Mouse (Mus musculus): ENCODE data around the gene Foxc2. TPM values are rescaled to one million over a fixed set of nuclear protein-coding genes. Genes with fewer than 3 reads are reported as not detected.

Foxc2 gene
- polyA plus RNA-seq (2015; fragmentation: Nextera tagmentation; extraction: Ambion mirVana): 0.69 and 0.80 TPM in 2 replicates

DNA sequence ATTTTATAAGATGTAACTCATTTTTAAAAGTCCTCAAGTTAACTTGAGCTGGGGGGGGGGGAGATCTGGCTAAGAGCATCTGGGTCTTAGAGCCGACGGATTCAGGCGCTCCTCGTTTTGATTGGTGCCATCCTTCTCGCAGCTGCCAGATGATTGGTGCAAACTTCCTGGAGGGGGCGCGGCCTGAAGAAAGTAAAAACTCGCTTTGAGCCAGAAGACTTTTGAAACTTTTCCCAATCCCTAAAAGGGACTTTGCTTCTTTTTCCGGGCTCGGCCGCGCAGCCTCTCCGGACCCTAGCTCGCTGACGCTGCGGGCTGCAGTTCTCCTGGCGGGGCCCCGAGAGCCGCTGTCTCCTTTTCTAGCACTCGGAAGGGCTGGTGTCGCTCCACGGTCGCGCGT is at the start of gene Foxc2:
Gene Foxc2 (plus strand): TSS at position 224 of the 400 bp plus-strand sequence.
- peaks cover 15% of the 10 kb centered on the region for H3K4me1 ChIP-seq (replicated peaks)

DNA sequence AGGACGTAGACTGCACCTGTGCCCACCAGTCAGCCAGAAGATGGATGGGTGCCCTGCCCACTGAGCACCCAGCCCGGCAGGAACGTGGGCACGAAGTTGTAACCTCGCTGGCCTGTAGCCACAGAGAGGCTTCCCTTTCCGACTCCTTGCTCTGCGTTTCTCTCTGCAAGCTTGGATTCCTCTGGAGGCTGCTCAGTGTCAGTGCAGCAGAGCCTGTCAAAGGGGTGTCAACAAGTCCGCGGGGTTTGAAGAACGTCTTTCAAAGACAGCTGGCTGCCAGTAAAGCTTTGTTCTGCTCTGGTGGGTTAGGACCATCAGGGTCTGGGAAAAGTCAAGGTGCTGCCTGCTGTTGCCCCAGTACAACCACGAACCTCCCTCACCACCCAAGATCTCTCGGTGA is 44.5 kb upstream of the Foxc2 start:
- Histone ChIP-seq H3K36me3 (no peaks in the 10 kb centered on the region), H3K27ac (peak overlapping the region; percentile 36; the same call in 1 of the 2 replicates), H3K9ac (peak overlapping the region; percentile 2; the same call in 1 of the 2 replicates), H3K4me1 (replicated peaks) (peaks cover 28% of the 10 kb centered on the region), H3K4me3 (replicated peaks) (no peak overlapping the region), H3K9me3 (no peaks in the 10 kb centered on the region), H3K4me2 (replicated peaks) (0 out of 2 replicates have a peak overlapping the region, but pooled peaks have one; percentile 11), H3K27me3 (replicated peaks) (peaks cover 37% of the 10 kb centered on the region)
- ATAC-seq: peak; percentile 31; the same call in 1 of the 2 replicates
- 6% methylated on average over 12 of the region's 12 CpGs for WGBS

More for the DNA sequence above, at the start of gene Foxc2:
- peak; percentile 68 for ATAC-seq
- Histone ChIP-seq H3K36me3 (no peaks in the 10 kb centered on the region), H3K27ac (0 out of 2 replicates have a peak within 1 kb of the TSS, but pooled peaks have one; percentile 2), H3K27me3 (replicated peaks) (peaks cover 71% of the 10 kb centered on the region), H3K9me3 (no peaks in the 10 kb centered on the region; the same call in 1 of the 2 replicates), H3K4me2 (replicated peaks) (peak within 1 kb of the TSS; percentile 89), H3K9ac (peak within 1 kb of the TSS; percentile 22), H3K4me3 (replicated peaks) (peak within 1 kb of the TSS; percentile 45)
- under 1% methylated on average over 25 of the region's 25 CpGs for WGBS

DNA sequence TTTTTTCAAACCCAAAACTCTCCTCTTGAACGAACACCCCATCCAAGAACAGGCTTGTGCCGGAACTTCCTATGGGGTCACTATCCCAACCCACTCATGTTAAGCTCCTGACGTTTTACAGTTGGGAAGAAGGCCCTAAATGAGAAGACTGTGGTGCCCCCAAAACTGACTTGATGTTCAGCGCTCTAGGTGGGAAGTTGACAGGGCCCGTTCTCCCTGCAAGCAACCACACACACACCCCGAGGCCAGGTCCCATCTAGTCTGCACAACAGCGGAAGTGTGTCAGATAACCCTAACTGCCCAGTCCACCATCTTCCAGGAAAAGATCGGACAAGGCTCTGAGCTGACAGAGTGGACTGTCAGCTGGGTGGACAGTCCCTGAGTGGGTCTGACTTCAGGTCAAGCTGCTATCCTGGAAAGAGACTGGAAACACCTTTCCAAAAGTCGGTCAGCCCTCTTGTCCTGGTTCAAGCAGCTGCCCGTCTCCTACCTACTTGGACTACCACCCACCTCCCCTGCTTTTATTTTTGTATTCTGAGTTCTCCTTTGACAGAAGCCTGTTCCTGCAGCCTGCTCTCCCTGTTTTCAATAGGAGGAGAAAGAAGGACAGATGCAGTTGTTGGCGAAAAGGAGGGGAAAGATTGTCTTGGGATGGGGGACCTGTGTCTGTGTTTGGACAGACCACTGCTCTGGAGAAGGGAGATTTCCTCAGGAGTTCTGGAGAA is 43.4 kb upstream of the Foxc2 start:
- Histone ChIP-seq H3K27ac (peak overlapping the region; percentile 80), H3K4me1 (replicated peaks) (peaks cover 28% of the 10 kb centered on the region), H3K36me3 (no peaks in the 10 kb centered on the region), H3K4me2 (replicated peaks) (peak overlapping the region; percentile 65), H3K27me3 (replicated peaks) (peaks cover 48% of the 10 kb centered on the region), H3K9ac (peak overlapping the region; percentile 24; the same call in 1 of the 2 replicates), H3K9me3 (no peaks in the 10 kb centered on the region), H3K4me3 (replicated peaks) (0 out of 2 replicates have a peak overlapping the region, but pooled peaks have one; percentile 32)
- 41% methylated on average over 11 of the region's 11 CpGs for WGBS
- ATAC-seq: no peak

DNA sequence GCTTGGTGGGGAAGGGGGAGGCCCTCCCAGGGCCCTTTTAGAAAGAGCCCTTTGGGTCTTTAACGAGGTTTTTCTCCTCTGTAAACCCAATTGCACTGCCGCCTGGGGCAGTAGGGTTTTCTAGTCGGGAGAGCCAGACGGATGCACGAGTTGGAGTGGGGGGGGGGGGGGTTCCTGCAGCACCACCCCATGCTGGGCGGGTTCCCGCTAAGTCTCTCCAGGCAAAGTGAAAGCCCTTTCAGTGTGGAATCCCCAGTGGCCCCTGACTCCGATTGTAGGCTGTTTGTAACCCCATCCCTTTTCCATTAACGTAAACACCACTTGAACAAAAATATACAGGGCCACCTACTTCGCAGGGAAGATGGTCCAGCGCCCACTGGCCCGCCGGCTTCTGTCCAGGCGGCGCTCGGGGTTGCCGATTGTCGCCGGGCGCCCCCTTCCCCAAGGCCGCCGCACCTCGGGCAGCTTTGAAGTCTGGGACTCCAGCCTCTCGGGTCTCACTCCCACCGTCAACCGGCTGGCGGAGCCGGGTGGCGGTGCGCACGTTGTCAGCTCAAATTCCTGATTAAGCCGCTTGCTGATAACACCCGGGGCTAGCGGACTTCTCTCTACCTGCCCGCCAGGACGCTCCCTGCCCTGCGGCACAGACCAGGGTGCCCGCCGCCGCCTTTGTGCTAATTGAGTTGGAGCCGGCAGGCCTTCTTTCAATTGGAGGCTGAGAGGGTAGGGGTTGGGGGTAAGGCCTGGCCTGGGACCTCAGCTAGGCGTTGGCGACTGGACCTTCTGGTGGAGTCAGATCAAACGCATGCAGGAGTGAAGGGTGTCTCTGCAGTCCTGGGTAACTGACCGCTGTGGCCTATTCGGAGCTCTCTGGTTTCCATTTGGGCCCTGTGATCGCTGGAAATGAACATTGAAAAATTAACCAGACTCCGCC is 42.5 kb upstream of the Foxc2 start:
- H3K36me3 ChIP-seq: no peaks in the 10 kb centered on the region
- ATAC-seq: peak; percentile 30; the same call in 1 of the 2 replicates
- peak overlapping the region; percentile 32 for H3K4me3 ChIP-seq (replicated peaks)
- H3K9me3 ChIP-seq: no peaks in the 10 kb centered on the region
- H3K9ac ChIP-seq: peak overlapping the region; percentile 58
- peaks cover 28% of the 10 kb centered on the region for H3K4me1 ChIP-seq (replicated peaks)
- peak overlapping the region; percentile 80 for H3K27ac ChIP-seq
- 3% methylated on average over 48 of the region's 48 CpGs for WGBS
- peak overlapping the region; percentile 65 for H3K4me2 ChIP-seq (replicated peaks)
- peaks cover 54% of the 10 kb centered on the region for H3K27me3 ChIP-seq (replicated peaks)

DNA sequence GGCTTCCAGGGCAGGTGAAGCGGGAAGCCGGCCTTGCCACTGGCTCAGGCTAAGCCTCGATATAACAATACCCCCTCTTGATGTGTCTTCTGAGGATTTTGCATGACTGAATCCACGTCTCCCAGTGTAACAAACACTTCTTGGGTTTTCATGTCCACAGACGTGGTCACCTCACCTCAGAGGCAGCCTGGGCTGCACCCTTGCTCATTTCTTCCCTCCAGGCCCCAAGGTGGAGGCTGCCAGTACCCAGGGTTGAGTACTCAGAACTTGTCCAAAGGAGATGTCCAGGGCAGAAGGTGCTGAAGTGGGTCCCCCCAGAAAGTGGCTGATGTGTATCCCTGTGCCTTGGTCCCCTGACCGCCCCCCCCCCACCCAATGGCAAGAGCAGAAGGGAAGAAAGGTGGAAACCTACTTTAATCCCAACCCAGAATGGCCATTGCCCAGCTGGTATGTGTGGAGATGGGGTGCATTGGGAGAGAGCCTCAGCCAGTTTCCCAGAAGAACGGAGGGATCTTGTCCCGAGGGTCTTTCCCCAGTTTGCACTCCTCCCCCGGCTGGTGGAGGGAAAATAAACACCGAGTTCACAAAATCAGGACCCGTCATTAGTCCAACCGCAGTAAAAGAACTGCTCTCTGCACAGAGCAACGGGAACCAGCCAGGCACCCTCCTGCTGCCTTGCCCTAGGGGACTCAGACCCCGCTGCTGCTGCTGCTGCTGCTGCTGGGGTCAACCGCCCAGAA is 41.7 kb upstream of the Foxc2 start:
- Histone ChIP-seq H3K9me3 (no peaks in the 10 kb centered on the region), H3K27me3 (replicated peaks) (peaks cover 62% of the 10 kb centered on the region), H3K36me3 (no peaks in the 10 kb centered on the region), H3K4me1 (replicated peaks) (peaks cover 28% of the 10 kb centered on the region), H3K27ac (peak overlapping the region; percentile 80), H3K9ac (peak overlapping the region; percentile 58), H3K4me2 (replicated peaks) (peak overlapping the region; percentile 65), H3K4me3 (replicated peaks) (peak overlapping the region; percentile 32)
- no peak for ATAC-seq
- 10% methylated on average over 15 of the region's 15 CpGs for WGBS

DNA sequence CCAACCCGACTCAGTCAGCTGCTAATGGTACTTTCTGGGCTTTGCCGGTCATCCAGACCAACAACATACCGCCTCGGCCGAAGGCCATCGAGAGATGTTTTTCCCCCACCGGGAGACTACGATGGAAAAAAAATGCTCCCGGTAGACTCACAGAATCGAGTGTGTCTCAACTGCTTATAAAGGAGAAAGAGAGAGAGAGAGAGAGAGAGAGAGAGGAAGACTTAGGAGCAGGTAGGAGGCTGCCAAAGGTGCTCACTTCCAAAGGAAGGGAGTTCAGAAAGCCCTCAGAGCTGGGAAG is 41.2 kb upstream of the Foxc2 start:
- no peaks in the 10 kb centered on the region for H3K9me3 ChIP-seq
- H3K9ac ChIP-seq: peak overlapping the region; percentile 58
- peak overlapping the region; percentile 65 for H3K4me2 ChIP-seq (replicated peaks)
- H3K27me3 ChIP-seq (replicated peaks): peaks cover 66% of the 10 kb centered on the region
- H3K27ac ChIP-seq: peak overlapping the region; percentile 80
- 2% methylated on average over 10 of the region's 10 CpGs for WGBS
- H3K4me1 ChIP-seq (replicated peaks): peaks cover 28% of the 10 kb centered on the region
- peak overlapping the region; percentile 32 for H3K4me3 ChIP-seq (replicated peaks)
- ATAC-seq: no peak
- no peaks in the 10 kb centered on the region for H3K36me3 ChIP-seq

DNA sequence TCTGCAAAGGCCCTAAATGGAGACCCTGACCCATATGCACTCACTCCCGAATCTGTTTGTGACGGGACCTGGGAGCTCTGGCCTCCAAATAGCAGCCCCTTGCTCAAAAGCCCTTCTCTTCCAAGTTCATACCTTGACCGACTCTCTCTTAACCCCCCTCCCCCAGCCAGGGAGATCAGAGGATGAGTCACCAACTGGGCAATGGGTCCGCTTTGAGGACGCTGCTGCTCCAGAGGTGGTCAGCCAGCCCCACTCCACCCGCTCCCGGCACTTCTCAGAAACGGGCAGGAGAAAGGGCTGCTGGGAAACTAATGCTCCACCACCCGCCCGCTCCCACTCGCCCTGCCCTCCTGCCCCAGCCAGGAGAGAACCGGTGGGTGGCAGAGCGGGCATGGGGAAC is 40.0 kb upstream of the Foxc2 start:
- Histone ChIP-seq H3K9me3 (no peaks in the 10 kb centered on the region), H3K27me3 (replicated peaks) (peaks cover 78% of the 10 kb centered on the region), H3K4me1 (replicated peaks) (peaks cover 17% of the 10 kb centered on the region), H3K36me3 (no peaks in the 10 kb centered on the region), H3K4me3 (replicated peaks) (peak overlapping the region; percentile 7), H3K9ac (peak overlapping the region; percentile 58; the same call in 1 of the 2 replicates), H3K4me2 (replicated peaks) (peak overlapping the region; percentile 65), H3K27ac (peak overlapping the region; percentile 72)
- 17% methylated on average over 13 of the region's 13 CpGs for WGBS
- no peak for ATAC-seq

DNA sequence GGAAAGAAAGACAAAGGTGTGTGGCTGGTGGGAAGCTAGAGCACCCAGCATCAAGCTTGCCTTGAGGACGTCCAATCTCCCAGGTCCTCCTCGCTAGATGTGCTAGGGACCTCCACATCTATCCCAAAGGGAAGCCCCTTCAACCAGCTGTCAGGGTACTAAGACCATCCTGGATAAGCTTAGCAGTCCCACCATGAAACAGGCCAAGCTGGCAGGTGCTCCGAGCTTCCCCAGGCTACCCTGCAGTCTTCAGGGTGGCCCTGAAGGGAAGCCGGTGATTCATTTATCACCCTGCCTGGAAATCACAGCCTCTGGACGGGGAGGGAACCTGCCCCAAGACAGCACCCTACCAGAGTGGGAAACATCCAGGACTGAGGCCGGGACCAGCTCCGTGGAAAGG is 39.4 kb upstream of the Foxc2 start:
- H3K4me3 ChIP-seq (replicated peaks): 0 out of 2 replicates have a peak overlapping the region, but pooled peaks have one; percentile 4
- peaks cover 11% of the 10 kb centered on the region for H3K4me1 ChIP-seq (replicated peaks)
- H3K27ac ChIP-seq: peak overlapping the region; percentile 72
- peak overlapping the region; percentile 20 for H3K9ac ChIP-seq
- H3K36me3 ChIP-seq: no peaks in the 10 kb centered on the region
- H3K9me3 ChIP-seq: no peaks in the 10 kb centered on the region
- H3K4me2 ChIP-seq (replicated peaks): peak overlapping the region; percentile 65
- H3K27me3 ChIP-seq (replicated peaks): peaks cover 73% of the 10 kb centered on the region
- no peak for ATAC-seq
- 27% methylated on average over 7 of the region's 7 CpGs for WGBS

DNA sequence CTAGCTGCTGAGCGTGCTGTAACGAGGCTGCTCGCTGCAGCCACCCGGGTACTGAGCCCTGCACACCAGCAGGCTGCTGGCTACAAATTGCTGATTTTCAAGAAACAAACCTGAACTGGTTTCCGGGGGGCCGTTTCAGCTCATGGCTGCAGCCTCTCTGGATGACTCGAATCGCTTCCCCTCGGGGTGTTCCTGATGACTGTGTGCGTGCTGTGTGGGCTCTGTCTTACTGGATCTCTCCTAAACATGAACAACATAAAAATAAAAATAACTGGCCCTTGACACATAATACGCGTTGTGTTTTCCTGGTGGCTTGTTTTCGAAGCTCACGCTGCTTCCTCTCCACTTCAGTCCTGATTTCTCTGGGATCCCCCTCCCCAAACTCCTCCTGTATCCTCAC is 37.2 kb upstream of the Foxc2 start:
- Histone ChIP-seq H3K4me1 (replicated peaks) (peaks cover 2% of the 10 kb centered on the region), H3K36me3 (no peaks in the 10 kb centered on the region), H3K27me3 (replicated peaks) (peaks cover 82% of the 10 kb centered on the region), H3K9me3 (no peaks in the 10 kb centered on the region), H3K4me3 (replicated peaks) (peak overlapping the region; percentile 68), H3K27ac (peak overlapping the region; percentile 98; the same call in 1 of the 2 replicates), H3K9ac (peak overlapping the region; percentile 55), H3K4me2 (replicated peaks) (peak overlapping the region; percentile 87)
- ATAC-seq: no peak
- WGBS: 17% methylated on average over 14 of the region's 14 CpGs

DNA sequence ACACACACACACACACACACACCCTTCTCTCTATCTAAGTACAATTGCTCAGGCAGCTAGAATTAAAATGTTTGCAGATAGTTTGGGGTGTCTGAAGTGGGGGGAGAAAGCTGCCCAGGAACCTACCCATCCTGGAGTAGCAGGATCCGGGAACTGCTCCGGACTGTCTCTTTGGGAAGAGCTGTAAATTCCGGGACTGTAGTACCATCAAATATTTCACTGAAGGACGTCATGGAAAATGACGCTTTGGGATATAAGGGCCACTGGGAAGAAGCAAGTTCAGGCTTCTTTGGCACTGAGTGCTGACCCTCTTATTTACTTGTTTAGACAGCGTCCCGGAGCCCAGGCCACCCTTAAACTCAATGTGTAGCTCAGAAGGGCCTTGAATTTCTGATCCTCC is 36.8 kb upstream of the Foxc2 start:
- H3K9me3 ChIP-seq: no peaks in the 10 kb centered on the region
- H3K27me3 ChIP-seq (replicated peaks): peaks cover 82% of the 10 kb centered on the region
- peak overlapping the region; percentile 98 for H3K27ac ChIP-seq
- H3K4me2 ChIP-seq (replicated peaks): peak overlapping the region; percentile 87
- peak overlapping the region; percentile 68 for H3K4me3 ChIP-seq (replicated peaks)
- no peaks in the 10 kb centered on the region for H3K4me1 ChIP-seq (replicated peaks)
- WGBS: 11% methylated on average over 7 of the region's 7 CpGs
- ATAC-seq: no peak
- H3K36me3 ChIP-seq: no peaks in the 10 kb centered on the region
- peak overlapping the region; percentile 55; the same call in 1 of the 2 replicates for H3K9ac ChIP-seq

DNA sequence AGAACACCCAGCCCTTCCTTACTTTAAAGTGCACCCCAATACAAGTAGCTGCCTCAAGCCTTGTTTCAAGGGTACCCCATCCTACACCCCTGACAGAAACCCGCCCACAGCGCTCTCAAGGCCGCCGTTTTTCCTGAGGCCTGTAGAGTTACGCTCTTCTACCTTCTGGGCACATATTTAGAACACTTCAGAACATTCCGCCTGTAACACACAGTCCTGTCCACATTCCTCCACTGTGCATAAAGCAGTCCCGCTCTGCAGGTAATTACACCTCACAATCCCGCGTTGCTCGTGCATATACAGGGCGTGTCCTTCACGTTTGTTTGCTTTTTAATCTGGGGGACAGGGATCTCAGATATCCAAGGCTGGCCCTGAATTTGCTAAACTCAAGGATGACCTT is 36.0 kb upstream of the Foxc2 start:
- no peak for ATAC-seq
- WGBS: 12% methylated on average over 12 of the region's 12 CpGs
- Histone ChIP-seq H3K4me1 (replicated peaks) (0 out of 2 replicates have a peak, but pooled peaks cover 2% of the 10 kb centered on the region), H3K27me3 (replicated peaks) (peaks cover 82% of the 10 kb centered on the region), H3K4me3 (replicated peaks) (peak overlapping the region; percentile 68), H3K9me3 (no peaks in the 10 kb centered on the region), H3K4me2 (replicated peaks) (peak overlapping the region; percentile 87), H3K27ac (peak overlapping the region; percentile 98), H3K9ac (peak overlapping the region; percentile 76), H3K36me3 (no peaks in the 10 kb centered on the region)

Data from intestine, embryonic 15.5 days (tissue).